Mouse (Mus musculus) C2C12 (cell line): Measurements from ENCODE around the gene Vamp5. TPM values are rescaled to one million over a fixed set of nuclear protein-coding genes. Genes with fewer than 3 reads are reported as not detected.

ENCODE experiments used
- H3K27me3 ChIP-seq: one replicate; pipeline ENCODE4 v1.6.1; 2011; ENCODE audit not compliant: control insufficient read depth, insufficient read depth, insufficient read length
- H3K36me3 ChIP-seq: one replicate; pipeline ENCODE4 v1.6.1; 2011; ENCODE audit not compliant: control insufficient read depth, insufficient read depth
- H3K4me3 ChIP-seq: one replicate; pipeline ENCODE4 v1.5.1; 2011; ENCODE audit warnings: mild to moderate bottlenecking, control low read depth; ENCODE audit not compliant: poor library complexity, insufficient read depth, severe bottlenecking
- H3K79me2 ChIP-seq: one replicate; pipeline ENCODE4 v1.6.1; 2011; ENCODE audit not compliant: control insufficient read depth, insufficient read depth
- H3K79me3 ChIP-seq: one replicate; pipeline ENCODE4 v1.6.1; 2011; ENCODE audit warnings: low read depth, control low read depth
- H3ac ChIP-seq: one replicate; pipeline ENCODE3; 2011; ENCODE audit warnings: low read depth; ENCODE audit not compliant: control insufficient read depth, insufficient read length
- CEBPB ChIP-seq: IDR thresholded peaks from one replicate; pipeline ENCODE4 v1.6.1; 2011; ENCODE audit warnings: low read depth, mild to moderate bottlenecking, control low read depth, moderate library complexity
- CTCF ChIP-seq: IDR thresholded peaks from one replicate; pipeline ENCODE4 v1.5.1; 2011; ENCODE audit not compliant: control insufficient read depth, insufficient read depth, insufficient read length
- FOSL1 ChIP-seq: IDR thresholded peaks from one replicate; pipeline ENCODE4 v1.8.0; 2011; ENCODE audit warnings: mild to moderate bottlenecking, low read length; ENCODE audit not compliant: poor library complexity, insufficient read depth, severe bottlenecking
- MAX ChIP-seq: IDR thresholded peaks from one replicate; pipeline ENCODE4 v1.6.1; 2011; ENCODE audit warnings: mild to moderate bottlenecking, control low read depth
- MYOD1 ChIP-seq: IDR thresholded peaks from one replicate; pipeline ENCODE4 v1.6.1; 2011; ENCODE audit warnings: low read depth; ENCODE audit not compliant: control insufficient read depth, insufficient read length
- MYOG ChIP-seq: IDR thresholded peaks from one replicate; pipeline ENCODE4 v1.6.1; 2011; ENCODE audit not compliant: control insufficient read depth, insufficient read length; ENCODE audit errors: extremely low read depth
- USF1 ChIP-seq: IDR thresholded peaks from one replicate; pipeline ENCODE4 v1.6.1; 2011; ENCODE audit warnings: low read depth, mild to moderate bottlenecking, control low read depth, moderate library complexity
- polyA plus RNA-seq: library from polyadenylated mRNA; unstranded; fragments of >200 nt; fragmentation: generic; extraction: Trizol; gene quantifications from one replicate; pipeline ENCODE4 v1.2.1, GENCODE M21; 2012; ENCODE audit warnings: missing spikeins

Vamp5 gene
- polyA plus RNA-seq, 1 experiment, result 91.3 TPM

- no peak overlapping the region for H3ac ChIP-seq
- peaks cover 31% of the 10 kb centered on the region for H3K79me3 ChIP-seq
- no peaks in the 10 kb centered on the region for H3K27me3 ChIP-seq
- peaks cover 40% of the 10 kb centered on the region for H3K36me3 ChIP-seq
- TF ChIP-seq MYOD1 (no peak), MAX (no peak), FOSL1 (no peak), MYOG (no peak), CTCF (no peak), CEBPB (no peak), USF1 (no peak)
- H3K4me3 ChIP-seq, result no peak overlapping the region
- H3K79me2 ChIP-seq, result peaks cover 52% of the 10 kb centered on the region
Measured at GRCm38 (mm10) chr6:72350214-72350613, 30.1 kb downstream of the Vamp5 start.

- no peaks in the 10 kb centered on the region for H3K27me3 ChIP-seq
- peaks cover 69% of the 10 kb centered on the region for H3K79me2 ChIP-seq
- no peak overlapping the region for H3ac ChIP-seq
- no peak for TF ChIP-seq MYOD1
- no peak for TF ChIP-seq FOSL1
- no peak for TF ChIP-seq CTCF
- no peak for TF ChIP-seq USF1
- TF ChIP-seq MAX, result no peak
- TF ChIP-seq MYOG, result no peak
- TF ChIP-seq CEBPB, result no peak
- no peak overlapping the region for H3K4me3 ChIP-seq
- H3K36me3 ChIP-seq, result peaks cover 40% of the 10 kb centered on the region
- H3K79me3 ChIP-seq, result peaks cover 43% of the 10 kb centered on the region
Measured at GRCm38 (mm10) chr6:72348411-72348810, 31.9 kb downstream of the Vamp5 start.

GRCm38 (mm10) chr6:72347166-72347941 is 32.9 kb downstream of the Vamp5 start, which contains the start of gene 0610030E20Rik:
TSS of gene 0610030E20Rik (plus strand) at chr6:72347317.
- H3K4me3 ChIP-seq, result peak within 1 kb of the TSS; percentile 79
- TF ChIP-seq CTCF (no peak), MAX (peak; percentile 30)
- H3K27me3 ChIP-seq, result no peaks in the 10 kb centered on the region
- peak within 1 kb of the TSS; percentile 96 for H3ac ChIP-seq
- peaks cover 48% of the 10 kb centered on the region for H3K79me3 ChIP-seq
- H3K36me3 ChIP-seq, result peaks cover 36% of the 10 kb centered on the region
- peaks cover 76% of the 10 kb centered on the region for H3K79me2 ChIP-seq

- no peak for TF ChIP-seq CEBPB
- Histone ChIP-seq H3K4me3 (no peak overlapping the region), H3ac (no peak overlapping the region), H3K79me2 (peaks cover 77% of the 10 kb centered on the region), H3K79me3 (peaks cover 58% of the 10 kb centered on the region), H3K27me3 (no peaks in the 10 kb centered on the region), H3K36me3 (peaks cover 36% of the 10 kb centered on the region)
Measured at GRCm38 (mm10) chr6:72346261-72346660, 34.0 kb downstream of the Vamp5 start.

- Histone ChIP-seq H3K79me2 (peaks cover 77% of the 10 kb centered on the region), H3ac (no peak overlapping the region), H3K4me3 (no peak overlapping the region), H3K36me3 (peaks cover 31% of the 10 kb centered on the region), H3K79me3 (peaks cover 55% of the 10 kb centered on the region), H3K27me3 (no peaks in the 10 kb centered on the region)
- TF ChIP-seq CTCF, result no peak
- no peak for TF ChIP-seq MYOG
- no peak for TF ChIP-seq USF1
- TF ChIP-seq MYOD1, result no peak
- TF ChIP-seq CEBPB, result no peak
- no peak for TF ChIP-seq FOSL1
- no peak for TF ChIP-seq MAX
Measured at GRCm38 (mm10) chr6:72345633-72346032, 34.6 kb downstream of the Vamp5 start.

- TF ChIP-seq USF1 (peak; percentile 48), MAX (peak; percentile 81), MYOD1 (no peak)
- Histone ChIP-seq H3K36me3 (peaks cover 32% of the 10 kb centered on the region), H3K27me3 (no peaks in the 10 kb centered on the region), H3K4me3 (peak within 1 kb of the TSS; percentile 83), H3ac (peak within 1 kb of the TSS; percentile 93), H3K79me3 (peaks cover 57% of the 10 kb centered on the region), H3K79me2 (peaks cover 78% of the 10 kb centered on the region)
Measured at GRCm38 (mm10) chr6:72345074-72345567, 35.1 kb downstream of the Vamp5 start, which contains the start of gene Usp39. TSS of gene Usp39 (minus strand) at chr6:72345184.
